Mouse (Mus musculus): ENCODE measurements around the gene Xrra1. TPM values are rescaled to one million over a fixed set of nuclear protein-coding genes. Genes with fewer than 3 reads are reported as not detected.
"Not testable (repeated sequence)": the region's sequence is repeated elsewhere in the genome, so short reads cannot be mapped to it uniquely, and the experiment has no call there.

Xrra1 gene
- total RNA-seq, 2 experiments from 2014 or later, result 2.8 TPM; not detected in 1

- DNase-seq (ENCODE audit: low spot score in 2 of 2), result no peak
Measured at GRCm38 (mm10) chr7:99893967-99894366, 35.1 kb downstream of the Xrra1 start.

GRCm38 (mm10) chr7:99894478-99894877 is 35.6 kb downstream of the Xrra1 start:
- DNase-seq (ENCODE audit: low spot score in 2 of 2), result no peak

DNA sequence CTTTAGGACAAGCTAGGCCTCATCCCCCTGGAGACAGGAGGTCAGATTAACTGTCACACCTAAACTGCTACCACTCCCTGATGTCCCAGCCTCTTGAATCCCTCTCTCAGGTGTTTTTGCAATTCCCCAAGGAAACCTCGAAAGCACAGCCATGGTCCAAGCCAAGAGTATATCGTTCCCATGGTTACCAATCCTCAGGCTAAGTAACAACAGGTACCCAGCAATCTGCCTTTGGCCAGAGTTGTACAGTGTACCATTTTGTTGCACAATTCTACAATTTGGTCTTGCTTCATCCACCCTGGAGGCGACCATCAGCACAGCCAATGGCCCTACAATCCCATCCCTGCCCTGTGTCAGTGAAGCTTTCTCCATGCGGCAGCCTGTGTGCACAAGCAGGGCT is 38.0 kb downstream of the Xrra1 start:
- DNase-seq (ENCODE audit: low spot score in 2 of 2), result no peak

GRCm38 (mm10) chr7:99902208-99902607 is 43.3 kb downstream of the Xrra1 start:
- DNase-seq (ENCODE audit: low spot score in 2 of 2), result no peak

DNA sequence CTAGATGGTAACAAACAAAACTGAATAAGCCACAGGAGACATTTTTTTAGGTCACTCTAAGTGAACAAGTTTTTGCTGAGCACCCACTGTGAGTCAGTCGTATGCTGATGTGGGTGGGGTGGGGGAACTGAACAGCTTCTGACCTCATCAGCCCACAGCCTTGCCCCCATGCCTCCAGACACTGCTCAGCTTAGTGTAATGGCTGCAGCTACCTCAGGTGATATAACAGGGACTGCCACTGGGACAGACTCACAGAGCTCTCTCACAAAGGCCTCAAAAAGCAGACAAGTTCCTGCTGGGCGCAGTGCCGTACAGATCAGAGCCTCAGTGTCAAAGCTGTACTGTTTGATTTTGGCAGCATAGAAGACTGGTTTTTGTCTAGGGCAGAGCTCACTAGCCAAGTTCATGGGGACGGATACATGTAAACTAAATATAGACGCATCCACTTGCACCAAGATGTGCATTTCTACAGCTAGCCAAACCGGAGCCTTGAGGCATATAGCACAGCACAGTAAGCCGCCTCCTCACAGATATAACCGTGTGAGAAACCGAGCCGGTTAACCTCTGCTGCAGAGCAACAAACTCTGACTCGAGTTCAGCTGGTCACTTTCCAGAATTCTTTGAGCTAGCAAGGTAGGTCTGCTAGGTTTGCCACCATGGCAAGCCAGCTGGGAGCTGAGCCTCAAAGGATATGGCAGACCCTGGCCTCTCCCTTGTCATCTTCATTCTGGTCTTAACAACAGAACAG is 44.2 kb downstream of the Xrra1 start:
- DNase-seq (ENCODE audit: low spot score in 2 of 2), result no peak

GRCm38 (mm10) chr7:99904421-99905005 is 45.6 kb downstream of the Xrra1 start:
- no peak for DNase-seq (ENCODE audit: low spot score in 2 of 2)

DNA sequence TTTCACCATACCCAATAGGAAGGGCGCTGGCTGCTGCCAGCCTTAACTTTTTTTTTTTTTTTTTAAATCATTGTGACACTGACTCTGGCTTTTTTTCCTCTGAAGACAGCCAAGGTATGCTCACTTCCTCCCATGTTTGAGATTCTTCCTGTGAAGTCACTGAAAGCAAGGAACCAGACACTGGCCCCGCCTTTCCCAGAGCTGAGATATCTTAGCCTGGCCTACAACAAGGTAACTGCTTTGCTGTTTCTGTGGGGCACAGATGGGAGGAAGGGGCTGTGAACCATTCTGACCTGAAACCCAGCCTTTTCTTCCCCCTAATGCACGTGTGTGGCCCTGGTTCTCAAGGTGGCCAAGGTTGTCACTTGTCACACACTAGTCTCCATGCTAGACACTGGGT is 47.4 kb downstream of the Xrra1 start:
- no peak for DNase-seq (ENCODE audit: low spot score in 2 of 2)

- DNase-seq (ENCODE audit: low spot score in 2 of 2), result no peak
Measured at GRCm38 (mm10) chr7:99907463-99907862, 48.5 kb downstream of the Xrra1 start.

DNA sequence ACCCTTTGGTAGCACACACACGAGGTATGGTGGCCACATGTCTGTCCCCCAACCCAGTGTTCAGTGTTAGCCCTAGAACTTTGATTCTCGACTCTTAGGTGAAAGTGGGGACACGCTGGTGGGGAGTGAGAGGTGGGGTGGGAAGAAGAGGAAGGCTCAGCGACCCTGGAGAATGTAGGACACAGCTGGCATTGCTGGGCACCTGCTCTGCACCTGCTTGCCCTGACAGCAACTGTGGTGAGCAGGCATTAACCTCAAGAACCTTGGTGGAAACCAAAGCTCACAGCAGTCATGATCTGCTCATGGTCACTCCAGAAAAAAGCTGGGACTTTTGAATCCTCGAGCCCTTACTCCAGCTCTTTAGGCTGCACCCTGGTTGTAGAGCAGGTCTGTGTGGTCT is 52.1 kb downstream of the Xrra1 start:
- no peak for DNase-seq (ENCODE audit: low spot score in 2 of 2)

GRCm38 (mm10) chr7:99914316-99914715 is 55.4 kb downstream of the Xrra1 start:
- DNase-seq (ENCODE audit: low spot score in 2 of 2), result no peak

- DNase-seq (ENCODE audit: low spot score in 2 of 2), result no peak
Measured at GRCm38 (mm10) chr7:99915511-99915910, 56.6 kb downstream of the Xrra1 start.

DNA sequence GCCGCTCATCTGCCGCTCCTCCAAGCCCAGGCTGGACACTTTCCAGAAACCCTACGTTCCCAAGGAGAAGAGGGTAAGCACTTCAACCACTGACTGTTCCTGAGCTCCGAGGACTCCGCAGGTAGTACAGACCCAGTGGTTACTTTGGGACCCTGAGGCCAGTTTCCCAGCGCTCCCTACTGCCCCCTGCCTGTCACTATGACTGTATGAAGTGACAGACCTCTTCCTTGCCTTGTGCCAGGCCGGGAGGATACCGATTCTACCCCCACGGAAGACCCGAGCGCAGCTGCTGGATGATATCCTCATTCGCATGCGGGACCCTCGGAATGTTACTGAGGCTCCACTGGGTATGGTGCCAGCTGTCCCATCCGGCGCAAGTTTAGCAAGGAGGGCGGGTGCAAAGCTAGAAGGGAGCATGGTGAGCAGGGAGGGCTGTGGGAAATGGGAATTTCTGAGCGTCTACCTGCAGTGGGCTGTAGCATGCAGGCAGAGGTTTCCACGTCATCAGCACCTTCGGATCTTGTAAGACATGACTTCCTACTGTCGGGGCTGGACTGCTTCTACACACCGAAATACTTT is 57.9 kb downstream of the Xrra1 start:
- peak; percentile 50 to 61 for DNase-seq (ENCODE audit: low spot score in 2 of 2)

DNA sequence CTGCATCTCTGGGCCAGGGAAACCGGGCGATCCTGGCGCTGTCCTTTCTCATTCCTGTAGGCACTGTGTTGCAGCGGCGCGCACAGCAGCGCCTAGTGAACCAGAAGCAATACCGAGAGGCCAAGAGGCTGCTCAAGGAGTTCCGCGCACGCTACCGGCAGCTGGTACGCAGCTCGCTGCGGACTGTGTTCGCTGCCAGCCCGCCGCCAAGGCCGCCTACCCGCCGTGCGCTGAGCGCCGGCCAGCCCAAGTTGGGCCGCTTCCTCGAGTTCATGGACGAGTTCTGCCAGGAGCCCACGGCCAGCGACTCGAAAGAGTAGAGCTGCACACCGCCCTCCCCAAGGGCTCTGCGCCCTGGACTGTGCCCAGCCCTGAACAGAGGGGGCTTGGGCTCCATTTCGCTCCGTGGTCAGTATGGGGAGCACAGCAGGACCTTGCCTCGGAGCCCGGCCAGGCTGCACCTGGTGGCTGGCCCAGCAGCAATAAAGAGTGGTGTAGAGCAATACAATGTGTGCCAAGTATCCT is 58.5 kb downstream of the Xrra1 start:
- peak; percentile 55 to 65 for DNase-seq (ENCODE audit: low spot score in 2 of 2)

- no peak for DNase-seq (ENCODE audit: low spot score in 2 of 2)
Measured at GRCm38 (mm10) chr7:99919164-99919563, 60.2 kb downstream of the Xrra1 start.

DNA sequence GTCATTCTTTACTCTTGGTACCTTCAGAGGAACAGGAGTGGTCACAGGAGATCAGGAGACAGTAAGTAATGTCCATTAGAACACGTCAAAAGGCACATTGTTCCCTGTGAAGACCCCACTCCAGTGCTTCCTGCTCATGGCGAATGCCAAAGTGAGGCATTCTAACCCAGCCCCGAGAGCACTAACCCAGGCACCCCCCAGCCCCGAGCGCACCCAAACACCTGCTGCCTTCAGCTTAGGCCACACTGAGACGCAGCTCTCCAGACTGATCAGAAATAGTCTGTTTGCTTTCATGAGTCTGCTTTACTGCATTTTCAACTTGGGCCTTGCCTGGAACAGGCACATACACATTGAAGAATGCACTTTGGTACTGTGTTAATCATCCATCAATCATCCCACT is 61.1 kb downstream of the Xrra1 start:
- DNase-seq (ENCODE audit: low spot score in 2 of 2), result no peak

- no peak for DNase-seq (ENCODE audit: low spot score in 2 of 2)
Measured at GRCm38 (mm10) chr7:99920416-99920815, 61.5 kb downstream of the Xrra1 start.

DNA sequence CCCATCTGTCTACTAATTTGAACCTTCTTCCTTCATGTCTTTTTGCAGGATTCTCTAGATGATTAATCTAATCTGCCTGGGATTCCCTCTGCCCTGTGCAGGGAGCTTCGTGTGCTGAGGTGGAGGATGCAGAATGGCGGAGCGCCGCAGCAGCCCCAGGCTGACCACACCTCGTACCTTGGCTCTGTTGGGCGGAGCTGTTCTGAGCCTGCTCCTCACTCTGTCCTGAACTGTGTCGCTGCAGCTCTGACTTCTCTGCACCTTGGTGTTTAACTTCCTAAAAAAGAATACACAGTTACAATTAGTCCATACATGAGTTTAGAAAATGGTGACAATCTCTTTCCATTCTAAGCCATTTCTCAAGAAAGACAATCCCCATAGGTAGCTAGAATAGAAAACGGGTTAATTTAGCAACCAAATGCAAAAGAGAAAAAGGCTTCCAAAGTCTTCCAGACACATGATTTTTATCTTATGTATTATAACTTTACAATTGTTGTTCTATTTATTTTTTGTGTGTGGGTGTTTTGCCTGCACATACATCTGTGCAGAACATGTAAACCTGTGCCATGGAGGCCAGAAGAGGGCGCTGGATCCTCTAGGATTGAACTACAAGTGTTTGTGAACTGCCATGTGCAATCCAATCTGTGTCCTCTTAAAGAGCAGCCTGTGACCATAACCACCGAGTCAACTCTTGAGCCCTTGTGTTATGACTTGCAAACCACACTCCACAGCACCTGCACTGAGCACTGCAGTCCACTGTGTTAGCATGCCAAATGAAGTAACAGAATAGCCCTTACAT is 68.2 kb downstream of the Xrra1 start:
- peak; percentile 64 to 71 for DNase-seq (ENCODE audit: low spot score in 2 of 2)

- DNase-seq (ENCODE audit: low spot score in 2 of 2), result no peak
Measured at GRCm38 (mm10) chr7:99935758-99936157, 76.8 kb downstream of the Xrra1 start.

DNA sequence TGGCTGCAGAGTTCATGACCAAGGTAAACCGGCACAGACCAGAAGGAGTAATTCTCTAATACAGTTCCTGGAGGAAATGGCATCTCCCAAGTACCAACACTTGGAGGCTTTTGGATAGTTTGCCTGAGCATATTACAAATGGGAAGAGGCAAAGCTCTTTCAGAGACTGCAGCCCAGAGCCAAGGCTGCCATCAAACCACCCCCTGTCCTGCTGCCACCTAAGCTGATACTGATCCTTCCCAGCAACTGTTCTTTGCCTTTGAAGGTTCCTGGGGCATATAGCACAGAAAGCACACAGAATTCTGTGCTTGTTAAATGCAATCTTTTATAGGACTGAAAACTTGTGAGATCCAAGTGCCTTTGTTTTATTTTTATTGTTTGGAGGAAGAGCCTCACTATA is 81.8 kb downstream of the Xrra1 start:
- no peak for DNase-seq (ENCODE audit: low spot score in 2 of 2)

- DNase-seq (ENCODE audit: low spot score in 2 of 2), result no peak
Measured at GRCm38 (mm10) chr7:99944520-99944919, 85.6 kb downstream of the Xrra1 start.

DNA sequence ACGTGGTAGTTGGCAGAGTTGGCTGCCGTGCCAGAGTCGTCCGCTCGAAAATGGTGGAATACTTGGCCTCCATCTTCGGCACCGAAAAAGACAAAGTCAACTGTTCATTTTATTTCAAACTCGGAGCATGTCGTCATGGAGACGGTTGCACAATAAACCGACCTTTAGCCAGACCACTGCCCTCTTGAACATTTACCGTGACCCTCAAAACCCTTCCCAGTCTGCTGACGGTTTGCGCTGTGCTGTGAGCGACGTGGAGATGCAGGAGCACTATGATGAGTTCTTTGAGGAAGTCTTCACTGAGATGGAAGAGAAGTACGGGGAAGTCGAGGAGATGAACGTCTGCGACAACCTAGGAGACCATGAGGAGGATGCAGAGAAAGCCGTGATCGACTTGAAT is 86.1 kb downstream of the Xrra1 start:
- not testable (repeated sequence) for DNase-seq (ENCODE audit: low spot score in 2 of 2)
